Mouse (Mus musculus) lung, embryonic 15.5 days (tissue): ENCODE data around the gene Lgals3bp. TPM values are rescaled to one million over a fixed set of nuclear protein-coding genes. Genes with fewer than 3 reads are reported as not detected.
A peak's percentile ranks its signal among the peaks of the same experiment; 100 is the strongest.

ENCODE experiments used
- ATAC-seq: fragments of 200-750 bp; cut with Nextera tagmentation; 2 replicates; pipeline ENCODE4 v1.8.0; 2017; ENCODE audit warnings: moderate number of reproducible peaks, borderline replicate concordance; ENCODE audit not compliant: low FRiP score, low TSS enrichment; ENCODE audit errors: extremely low read depth
- H3K27ac ChIP-seq: fragments of 300-500 bp; sonication (generic); 2 replicates; pipeline ENCODE4 v1.5.1; 2015; ENCODE audit warnings: moderate library complexity, mild to moderate bottlenecking, inconsistent platforms
- H3K27me3 ChIP-seq: fragments of 300-500 bp; sonication (generic); 2 replicates; pipeline ENCODE4 v1.6.1; 2015; ENCODE audit warnings: inconsistent platforms
- H3K36me3 ChIP-seq: fragments of 300-500 bp; sonication (generic); 2 replicates; pipeline ENCODE4 v1.6.1; 2015; ENCODE audit warnings: inconsistent platforms
- H3K4me1 ChIP-seq: fragments of 300-500 bp; sonication (generic); 2 replicates; pipeline ENCODE4 v1.6.1; 2015; ENCODE audit warnings: inconsistent platforms
- H3K4me2 ChIP-seq: fragments of 300-500 bp; sonication (generic); 2 replicates; pipeline ENCODE4 v1.6.1; 2015; ENCODE audit warnings: inconsistent platforms, mild to moderate bottlenecking, moderate library complexity
- H3K4me3 ChIP-seq: fragments of 300-500 bp; sonication (generic); 2 replicates; pipeline ENCODE4 v1.5.1; 2015; ENCODE audit warnings: mild to moderate bottlenecking, inconsistent platforms
- H3K9ac ChIP-seq: fragments of 300-500 bp; sonication (generic); 2 replicates; pipeline ENCODE4 v1.6.1; 2015; ENCODE audit warnings: inconsistent platforms
- H3K9me3 ChIP-seq: fragments of 300-500 bp; sonication (generic); 2 replicates; pipeline ENCODE4 v1.6.1; 2016; ENCODE audit warnings: inconsistent platforms
- WGBS: fragments of 180-500 bp; shearing (Covaris S2); methylation state at CpG from one replicate; pipeline ENCODE4 v1.1.7; 2015; 5-methylcytosine and 5-hydroxymethylcytosine counted together
- polyA plus RNA-seq: library from polyadenylated mRNA; unstranded; fragments of >200 nt; fragmentation: Nextera tagmentation; extraction: Ambion mirVana; gene quantifications from 2 replicates; pipeline ENCODE4 v1.2.1, GENCODE M21; 2015

Gene Lgals3bp
- polyA plus RNA-seq, 1 experiment from 2014 or later = 6.9 TPM

- H3K4me3 ChIP-seq = peak overlapping the region; percentile 78
- H3K27me3 ChIP-seq = no peaks in the 10 kb centered on the region
- H3K9ac ChIP-seq = peak overlapping the region; percentile 88
- H3K36me3 ChIP-seq = no peaks in the 10 kb centered on the region
- H3K4me2 ChIP-seq = peak overlapping the region; percentile 80
- peaks cover 30% of the 10 kb centered on the region for H3K4me1 ChIP-seq
- ATAC-seq = peak; percentile 6; the same call in 1 of the 2 replicates
- 0% methylated on average over 38 of the region's 47 CpGs for WGBS
- H3K9me3 ChIP-seq = no peaks in the 10 kb centered on the region
- peak overlapping the region; percentile 89 for H3K27ac ChIP-seq
Observed at GRCm38 (mm10) chr11:118354636-118355191, 47.2 kb downstream of the Lgals3bp start.

GRCm38 (mm10) chr11:118349494-118349893 is 52.4 kb downstream of the Lgals3bp start:
- Histone ChIP-seq H3K27ac (peak overlapping the region; percentile 48), H3K36me3 (no peaks in the 10 kb centered on the region), H3K4me1 (peaks cover 59% of the 10 kb centered on the region), H3K9me3 (no peaks in the 10 kb centered on the region), H3K27me3 (no peaks in the 10 kb centered on the region), H3K4me2 (no peak overlapping the region), H3K9ac (no peak overlapping the region), H3K4me3 (no peak overlapping the region)
- 80% methylated on average over 5 of the region's 5 CpGs for WGBS
- ATAC-seq = no peak

GRCm38 (mm10) chr11:118348877-118349276 is 53.0 kb downstream of the Lgals3bp start:
- Histone ChIP-seq H3K4me2 (no peak overlapping the region), H3K27me3 (no peaks in the 10 kb centered on the region), H3K4me3 (no peak overlapping the region), H3K9me3 (no peaks in the 10 kb centered on the region), H3K4me1 (peaks cover 54% of the 10 kb centered on the region), H3K9ac (no peak overlapping the region), H3K27ac (peak overlapping the region; percentile 61), H3K36me3 (no peaks in the 10 kb centered on the region)
- ATAC-seq = peak; percentile 73
- WGBS = 38% methylated on average over 5 of the region's 5 CpGs

GRCm38 (mm10) chr11:118348419-118348818 is 53.5 kb downstream of the Lgals3bp start:
- Histone ChIP-seq H3K9ac (no peak overlapping the region), H3K9me3 (no peaks in the 10 kb centered on the region), H3K4me1 (peaks cover 49% of the 10 kb centered on the region), H3K36me3 (no peaks in the 10 kb centered on the region), H3K27ac (peak overlapping the region; percentile 61; the same call in 1 of the 2 replicates), H3K4me3 (no peak overlapping the region), H3K27me3 (no peaks in the 10 kb centered on the region), H3K4me2 (no peak overlapping the region)
- WGBS = 41% methylated on average over 3 of the region's 3 CpGs
- 0 out of 2 replicates have a peak, but pooled peaks have one; percentile 1 for ATAC-seq

GRCm38 (mm10) chr11:118347911-118348310 is 54.0 kb downstream of the Lgals3bp start:
- Histone ChIP-seq H3K27ac (no peak overlapping the region), H3K4me3 (no peak overlapping the region), H3K27me3 (no peaks in the 10 kb centered on the region), H3K4me2 (no peak overlapping the region), H3K9ac (no peak overlapping the region), H3K9me3 (no peaks in the 10 kb centered on the region), H3K4me1 (peaks cover 45% of the 10 kb centered on the region), H3K36me3 (no peaks in the 10 kb centered on the region)
- ATAC-seq = no peak
- WGBS = 74% methylated on average over 12 of the region's 12 CpGs

GRCm38 (mm10) chr11:118347391-118347790 is 54.5 kb downstream of the Lgals3bp start:
- H3K4me2 ChIP-seq = no peak overlapping the region
- H3K4me3 ChIP-seq = no peak overlapping the region
- H3K9ac ChIP-seq = no peak overlapping the region
- H3K9me3 ChIP-seq = no peaks in the 10 kb centered on the region
- H3K4me1 ChIP-seq = peaks cover 44% of the 10 kb centered on the region
- no peaks in the 10 kb centered on the region for H3K36me3 ChIP-seq
- WGBS = 82% methylated on average over 2 of the region's 2 CpGs
- H3K27ac ChIP-seq = no peak overlapping the region; the same call in 1 of the 2 replicates
- H3K27me3 ChIP-seq = no peaks in the 10 kb centered on the region
- no peak for ATAC-seq

- Histone ChIP-seq H3K4me3 (no peak overlapping the region), H3K9ac (no peak overlapping the region), H3K4me2 (no peak overlapping the region), H3K27me3 (no peaks in the 10 kb centered on the region), H3K36me3 (no peaks in the 10 kb centered on the region), H3K4me1 (peaks cover 49% of the 10 kb centered on the region), H3K9me3 (no peaks in the 10 kb centered on the region), H3K27ac (no peak overlapping the region)
- ATAC-seq = no peak
- 86% methylated on average over 8 of the region's 8 CpGs for WGBS
Observed at GRCm38 (mm10) chr11:118346395-118347096, 55.3 kb downstream of the Lgals3bp start.

- Histone ChIP-seq H3K36me3 (no peaks in the 10 kb centered on the region), H3K27me3 (no peaks in the 10 kb centered on the region), H3K4me1 (peaks cover 49% of the 10 kb centered on the region), H3K4me2 (no peak overlapping the region), H3K9ac (no peak overlapping the region), H3K4me3 (no peak overlapping the region), H3K27ac (no peak overlapping the region), H3K9me3 (no peaks in the 10 kb centered on the region)
- ATAC-seq = peak; percentile 19; the same call in 1 of the 2 replicates
- 40% methylated on average over 4 of the region's 4 CpGs for WGBS
Observed at GRCm38 (mm10) chr11:118345693-118346092, 56.2 kb downstream of the Lgals3bp start.

GRCm38 (mm10) chr11:118343629-118344028 is 58.3 kb downstream of the Lgals3bp start:
- Histone ChIP-seq H3K4me1 (peaks cover 37% of the 10 kb centered on the region), H3K9ac (no peak overlapping the region), H3K27me3 (no peaks in the 10 kb centered on the region), H3K9me3 (no peaks in the 10 kb centered on the region), H3K36me3 (no peaks in the 10 kb centered on the region), H3K27ac (no peak overlapping the region), H3K4me3 (no peak overlapping the region), H3K4me2 (no peak overlapping the region)
- ATAC-seq = no peak
- whole genome bisulfite sequencing = 70% methylated on average over 2 of the region's 2 CpGs

Other genes with a start within 250 kb of the Lgals3bp start
- 16.6 and 17.7 TPM in 2 replicates for gene Cyth1, start 153.5 kb downstream of the Lgals3bp start, polyA plus RNA-seq
- gene Usp36, start 111.8 kb downstream of the Lgals3bp start, polyA plus RNA-seq = 17.7 and 19.4 TPM in 2 replicates
- gene Cep295nl, start 59.6 kb downstream of the Lgals3bp start, polyA plus RNA-seq = 0.33 and 0.56 TPM in 2 replicates
- 79.1 and 79.8 TPM in 2 replicates for gene Timp2, start 46.4 kb downstream of the Lgals3bp start, polyA plus RNA-seq
- 30.3 and 33.7 TPM in 2 replicates for gene Cant1, start 17.0 kb upstream of the Lgals3bp start, polyA plus RNA-seq
- gene C1qtnf1, start 26.1 kb upstream of the Lgals3bp start, polyA plus RNA-seq = 6.9 and 7.6 TPM in 2 replicates
- 6.0 and 7.3 TPM in 2 replicates for gene Engase, start 74.7 kb upstream of the Lgals3bp start, polyA plus RNA-seq